Mouse (Mus musculus): ENCODE results near the gene Slco4a1. TPM values are rescaled to one million over a fixed set of nuclear protein-coding genes. Genes with fewer than 3 reads are reported as not detected.

Slco4a1 gene
- polyA plus RNA-seq, 1 experiment from 2014 or later, result 0.86 TPM

DNA sequence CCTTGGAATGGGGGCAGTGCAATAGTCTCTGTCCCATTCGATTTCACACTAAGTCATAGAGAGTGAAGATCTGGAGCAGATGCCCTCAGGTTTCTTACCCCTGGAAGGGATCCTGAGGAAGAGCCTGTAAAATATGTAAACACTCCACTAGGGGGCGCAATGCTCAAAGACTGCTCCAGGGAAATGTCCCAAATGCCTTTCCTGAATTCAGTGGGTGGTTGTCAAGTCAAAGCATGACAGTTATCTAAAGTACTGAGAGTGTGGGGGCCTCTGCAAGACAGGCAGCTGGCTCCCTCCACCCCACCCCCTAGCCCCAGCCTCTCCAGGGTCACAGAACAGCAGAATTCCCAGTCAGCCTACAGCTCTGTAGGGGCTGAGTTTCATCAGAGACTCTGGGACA is 27.7 kb upstream of the Slco4a1 start:
- Histone ChIP-seq H3K27ac (ENCODE audit: low read length) (no peak overlapping the region), H3K27me3 (ENCODE audit: control insufficient read depth, insufficient read depth, low read depth, low read length) (no peaks in the 10 kb centered on the region), H3K9ac (ENCODE audit: low read depth, low read length) (no peak overlapping the region), H3K9me3 (replicated peaks; ENCODE audit: control insufficient read depth, low read length) (no peaks in the 10 kb centered on the region), H3K4me1 (ENCODE audit: control insufficient read depth, low read depth, low read length) (no peaks in the 10 kb centered on the region), H3K4me2 (ENCODE audit: low read depth, low read length) (no peak overlapping the region), H3K4me3 (ENCODE audit: low read depth, low read length) (no peak overlapping the region), H3K36me3 (ENCODE audit: control insufficient read depth, insufficient read depth) (no peaks in the 10 kb centered on the region)
- ATAC-seq (ENCODE audit: low read depth), result no peak
- WGBS (ENCODE audit: insufficient replicate concordance), result 18% methylated on average over 2 of the region's 2 CpGs

GRCm38 (mm10) chr2:180430648-180431047 is 25.4 kb upstream of the Slco4a1 start:
- 47% methylated on average over 11 of the region's 11 CpGs for WGBS (ENCODE audit: insufficient replicate concordance)
- H3K4me1 ChIP-seq (ENCODE audit: control insufficient read depth, low read depth, low read length), result no peaks in the 10 kb centered on the region

DNA sequence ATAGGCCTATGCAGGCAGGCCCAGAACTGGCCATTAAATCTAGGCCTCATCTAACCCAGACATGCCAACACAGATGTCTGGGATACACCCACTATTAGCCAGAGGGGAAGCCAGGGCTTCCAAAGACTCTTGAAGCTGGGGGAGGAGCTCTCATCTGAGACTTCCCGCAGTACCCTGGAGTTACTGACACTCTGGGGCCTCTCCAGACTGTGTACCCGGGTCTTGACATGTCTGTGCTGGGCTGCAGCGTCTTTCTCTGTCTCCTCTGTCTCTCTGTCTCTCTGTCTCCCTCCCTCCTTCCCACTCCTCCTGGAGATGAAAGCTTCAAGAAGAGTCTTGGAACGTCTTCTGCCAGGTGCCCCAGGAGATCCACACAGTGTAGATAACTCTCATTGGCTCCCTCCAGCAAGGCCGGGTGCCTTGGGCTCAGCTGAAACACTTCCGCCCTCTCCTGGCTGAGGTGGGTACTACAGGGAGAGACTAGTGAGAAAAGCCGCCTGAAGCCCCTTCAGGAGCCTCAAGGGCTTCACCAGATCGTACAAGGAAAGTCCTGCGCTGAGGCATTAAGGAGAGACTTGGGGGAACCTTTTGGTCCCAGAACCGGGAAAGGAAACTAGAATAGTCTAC is 23.9 kb upstream of the Slco4a1 start:
- Histone ChIP-seq H3K4me2 (ENCODE audit: low read depth, low read length) (no peak overlapping the region), H3K27ac (ENCODE audit: low read length) (no peak overlapping the region), H3K36me3 (ENCODE audit: control insufficient read depth, insufficient read depth) (no peaks in the 10 kb centered on the region), H3K27me3 (ENCODE audit: control insufficient read depth, insufficient read depth, low read depth, low read length) (no peaks in the 10 kb centered on the region), H3K4me1 (ENCODE audit: control insufficient read depth, low read depth, low read length) (no peaks in the 10 kb centered on the region; the same call in 1 of the 2 replicates), H3K9ac (ENCODE audit: low read depth, low read length) (no peak overlapping the region), H3K4me3 (ENCODE audit: low read depth, low read length) (no peak overlapping the region), H3K9me3 (replicated peaks; ENCODE audit: control insufficient read depth, low read length) (no peaks in the 10 kb centered on the region)
- WGBS (ENCODE audit: insufficient replicate concordance), result 21% methylated on average over 10 of the region's 10 CpGs
- ATAC-seq (ENCODE audit: low read depth), result no peak

More at GRCm38 (mm10) chr2:180430648-180431047, 25.4 kb upstream of the Slco4a1 start:
- no peak overlapping the region for H3K27ac ChIP-seq (ENCODE audit: low read length)
- no peaks in the 10 kb centered on the region for H3K9me3 ChIP-seq (replicated peaks; ENCODE audit: control insufficient read depth, low read length)
- no peak overlapping the region for H3K4me2 ChIP-seq (ENCODE audit: low read depth, low read length)
- ATAC-seq (ENCODE audit: low read depth), result no peak
- H3K27me3 ChIP-seq (ENCODE audit: control insufficient read depth, insufficient read depth, low read depth, low read length), result no peaks in the 10 kb centered on the region
- H3K36me3 ChIP-seq (ENCODE audit: control insufficient read depth, insufficient read depth), result no peaks in the 10 kb centered on the region
- no peak overlapping the region for H3K9ac ChIP-seq (ENCODE audit: low read depth, low read length)
- H3K4me3 ChIP-seq (ENCODE audit: low read depth, low read length), result no peak overlapping the region

DNA sequence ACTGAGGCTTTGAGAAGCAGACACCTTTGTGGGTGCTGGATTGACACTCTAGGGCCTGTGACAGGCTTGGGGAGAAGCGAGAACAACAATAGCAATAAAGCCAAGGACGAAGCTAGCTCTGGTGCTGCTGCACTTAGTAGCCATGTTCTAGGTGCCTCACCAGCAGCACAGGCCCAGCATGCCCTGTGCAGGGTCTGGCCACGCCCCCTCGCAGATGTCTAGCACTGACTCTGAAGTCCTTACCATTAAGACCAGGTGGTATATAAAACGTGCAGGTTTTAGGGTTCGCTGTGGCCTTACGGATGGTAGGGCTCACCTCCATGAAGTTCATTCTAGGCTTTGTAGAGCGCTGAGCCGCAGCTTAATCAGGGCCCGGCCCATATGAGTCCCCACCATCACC is 23.3 kb upstream of the Slco4a1 start:
- WGBS (ENCODE audit: insufficient replicate concordance), result 62% methylated on average over 10 of the region's 10 CpGs
- Histone ChIP-seq H3K4me2 (ENCODE audit: low read depth, low read length) (no peak overlapping the region), H3K27me3 (ENCODE audit: control insufficient read depth, insufficient read depth, low read depth, low read length) (no peaks in the 10 kb centered on the region), H3K4me1 (ENCODE audit: control insufficient read depth, low read depth, low read length) (no peaks in the 10 kb centered on the region; the same call in 1 of the 2 replicates), H3K27ac (ENCODE audit: low read length) (no peak overlapping the region), H3K36me3 (ENCODE audit: control insufficient read depth, insufficient read depth) (no peaks in the 10 kb centered on the region), H3K9ac (ENCODE audit: low read depth, low read length) (no peak overlapping the region), H3K4me3 (ENCODE audit: low read depth, low read length) (no peak overlapping the region), H3K9me3 (replicated peaks; ENCODE audit: control insufficient read depth, low read length) (no peaks in the 10 kb centered on the region)
- no peak for ATAC-seq (ENCODE audit: low read depth)

- no peaks in the 10 kb centered on the region for H3K36me3 ChIP-seq (ENCODE audit: control insufficient read depth, insufficient read depth)
- H3K9me3 ChIP-seq (replicated peaks; ENCODE audit: control insufficient read depth, low read length), result no peaks in the 10 kb centered on the region
- no peaks in the 10 kb centered on the region for H3K27me3 ChIP-seq (ENCODE audit: control insufficient read depth, insufficient read depth, low read depth, low read length)
- 52% methylated on average over 7 of the region's 7 CpGs for WGBS (ENCODE audit: insufficient replicate concordance)
- ATAC-seq (ENCODE audit: low read depth), result no peak
- H3K4me2 ChIP-seq (ENCODE audit: low read depth, low read length), result no peak overlapping the region
- no peak overlapping the region for H3K9ac ChIP-seq (ENCODE audit: low read depth, low read length)
- no peaks in the 10 kb centered on the region; the same call in 1 of the 2 replicates for H3K4me1 ChIP-seq (ENCODE audit: control insufficient read depth, low read depth, low read length)
- no peak overlapping the region for H3K4me3 ChIP-seq (ENCODE audit: low read depth, low read length)
- H3K27ac ChIP-seq (ENCODE audit: low read length), result no peak overlapping the region
Measured at GRCm38 (mm10) chr2:180433350-180433749, 22.7 kb upstream of the Slco4a1 start.

- H3K36me3 ChIP-seq (ENCODE audit: control insufficient read depth, insufficient read depth), result no peaks in the 10 kb centered on the region
- no peak overlapping the region for H3K4me2 ChIP-seq (ENCODE audit: low read depth, low read length)
- H3K27ac ChIP-seq (ENCODE audit: low read length), result no peak overlapping the region
- no peak overlapping the region for H3K4me3 ChIP-seq (ENCODE audit: low read depth, low read length)
- no peak for ATAC-seq (ENCODE audit: low read depth)
- H3K4me1 ChIP-seq (ENCODE audit: control insufficient read depth, low read depth, low read length), result no peaks in the 10 kb centered on the region; the same call in 1 of the 2 replicates
- 29% methylated on average over 4 of the region's 4 CpGs for WGBS (ENCODE audit: insufficient replicate concordance)
- no peak overlapping the region for H3K9ac ChIP-seq (ENCODE audit: low read depth, low read length)
- H3K9me3 ChIP-seq (replicated peaks; ENCODE audit: control insufficient read depth, low read length), result no peaks in the 10 kb centered on the region
- H3K27me3 ChIP-seq (ENCODE audit: control insufficient read depth, insufficient read depth, low read depth, low read length), result no peaks in the 10 kb centered on the region
Measured at GRCm38 (mm10) chr2:180435341-180435926, 20.6 kb upstream of the Slco4a1 start.

GRCm38 (mm10) chr2:180437149-180437864 is 18.7 kb upstream of the Slco4a1 start:
- Histone ChIP-seq H3K27me3 (ENCODE audit: control insufficient read depth, insufficient read depth, low read depth, low read length) (no peaks in the 10 kb centered on the region), H3K4me3 (ENCODE audit: low read depth, low read length) (no peak overlapping the region), H3K27ac (ENCODE audit: low read length) (no peak overlapping the region), H3K9ac (ENCODE audit: low read depth, low read length) (no peak overlapping the region), H3K36me3 (ENCODE audit: control insufficient read depth, insufficient read depth) (no peaks in the 10 kb centered on the region), H3K9me3 (replicated peaks; ENCODE audit: control insufficient read depth, low read length) (no peaks in the 10 kb centered on the region), H3K4me2 (ENCODE audit: low read depth, low read length) (peak overlapping the region; percentile 8; the same call in 1 of the 2 replicates), H3K4me1 (ENCODE audit: control insufficient read depth, low read depth, low read length) (no peaks in the 10 kb centered on the region; the same call in 1 of the 2 replicates)
- 11% methylated on average over 5 of the region's 5 CpGs for WGBS (ENCODE audit: insufficient replicate concordance)
- peak; percentile 39; the same call in 1 of the 2 replicates for ATAC-seq (ENCODE audit: low read depth)

DNA sequence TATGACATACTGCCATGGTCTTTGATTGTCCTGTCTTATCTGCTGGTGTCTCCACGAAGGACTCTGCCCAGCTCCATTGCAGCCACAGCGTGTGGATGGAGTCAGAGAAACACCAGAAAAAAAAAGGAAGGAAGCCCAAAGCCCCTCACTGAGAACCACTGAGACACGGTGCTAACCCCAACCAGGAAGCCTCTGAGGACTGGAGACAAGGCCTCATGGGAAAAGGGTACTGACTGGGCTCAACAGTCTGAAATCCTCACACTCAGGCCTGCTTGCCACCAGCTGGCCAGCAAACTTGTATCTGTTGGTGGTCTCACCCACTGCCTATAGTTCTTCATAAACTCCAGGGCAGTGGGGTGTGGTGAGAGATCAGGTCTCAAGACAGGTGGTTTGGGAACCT is 16.3 kb upstream of the Slco4a1 start:
- Histone ChIP-seq H3K36me3 (ENCODE audit: control insufficient read depth, insufficient read depth) (no peaks in the 10 kb centered on the region), H3K27me3 (ENCODE audit: control insufficient read depth, insufficient read depth, low read depth, low read length) (no peaks in the 10 kb centered on the region), H3K4me3 (ENCODE audit: low read depth, low read length) (no peak overlapping the region), H3K9ac (ENCODE audit: low read depth, low read length) (no peak overlapping the region), H3K4me2 (ENCODE audit: low read depth, low read length) (no peak overlapping the region), H3K4me1 (ENCODE audit: control insufficient read depth, low read depth, low read length) (no peaks in the 10 kb centered on the region; the same call in 1 of the 2 replicates), H3K9me3 (replicated peaks; ENCODE audit: control insufficient read depth, low read length) (no peaks in the 10 kb centered on the region), H3K27ac (ENCODE audit: low read length) (no peak overlapping the region)
- 16% methylated on average over 3 of the region's 3 CpGs for WGBS (ENCODE audit: insufficient replicate concordance)
- no peak for ATAC-seq (ENCODE audit: low read depth)
